Mouse (Mus musculus) heart, adult 2 months (tissue): Measurements from ENCODE around the gene Grid2.

Source experiments
- CTCF ChIP-seq: fragments of 200-600 bp; IDR thresholded peaks from 2 replicates; pipeline ENCODE4 v1.8.1; 2022; ENCODE audit warnings: antibody characterized with exemption, mild to moderate bottlenecking, moderate library complexity
- EP300 ChIP-seq: fragments of 200-500 bp; IDR thresholded peaks from 2 replicates; pipeline ENCODE4 v1.6.1; 2011; ENCODE audit warnings: low read depth, low read length, control low read depth; ENCODE audit not compliant: insufficient read depth

GRCm38 (mm10) chr6:64542168-64542567 is 1286.5 kb downstream of the Grid2 start:
- TF ChIP-seq CTCF (no peak), EP300 (no peak)
